Mouse (Mus musculus): ENCODE results near the gene Iqcd. TPM values are rescaled to one million over a fixed set of nuclear protein-coding genes. Genes with fewer than 3 reads are reported as not detected.

Gene Iqcd
- polyA plus RNA-seq, 1 experiment from 2014 or later = 1.7 TPM

DNA sequence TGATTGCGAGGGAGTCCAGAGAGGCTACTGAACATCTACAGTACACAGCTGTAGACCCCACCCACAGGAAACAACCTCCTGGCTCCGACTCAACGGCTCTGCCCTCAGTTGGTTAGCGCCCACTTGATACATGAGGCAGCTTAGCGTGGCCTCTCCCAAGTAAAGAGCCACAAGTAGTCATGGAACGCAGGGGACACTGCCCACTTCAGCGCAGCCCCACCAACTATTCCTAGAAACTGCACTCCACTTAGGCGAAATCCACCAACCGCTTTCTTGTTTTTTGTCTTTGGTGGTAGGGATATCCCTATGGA, 1.2 kb upstream of the Iqcd start:
- DNase-seq (ENCODE audit: low spot score) = no peak
- peaks cover 11% of the 10 kb centered on the region for H3K4me1 ChIP-seq (ENCODE audit: control insufficient read depth, insufficient read depth, low read length)
- ATAC-seq (ENCODE audit: low read depth) = no peak
- peak overlapping the region; percentile 99 for H3K4me2 ChIP-seq (ENCODE audit: low read depth, low read length)
- H3K4me3 ChIP-seq (ENCODE audit: low read depth, low read length) = peak overlapping the region; percentile 89
- H3K27me3 ChIP-seq (replicated peaks; ENCODE audit: control insufficient read depth, insufficient read depth, low read length) = no peaks in the 10 kb centered on the region
- H3K9ac ChIP-seq (ENCODE audit: low read depth, low read length) = peak overlapping the region; percentile 83
- H3K9me3 ChIP-seq (ENCODE audit: control insufficient read depth, low read length) = 0 out of 2 replicates have a peak, but pooled peaks cover 4% of the 10 kb centered on the region
- peak overlapping the region; percentile 36 for H3K27ac ChIP-seq (replicated peaks; ENCODE audit: low read depth, low read length)
- peaks cover 25% of the 10 kb centered on the region for H3K36me3 ChIP-seq (ENCODE audit: control insufficient read depth, insufficient read depth, low read length)
- WGBS = 27% methylated on average over 9 of the region's 9 CpGs

DNA sequence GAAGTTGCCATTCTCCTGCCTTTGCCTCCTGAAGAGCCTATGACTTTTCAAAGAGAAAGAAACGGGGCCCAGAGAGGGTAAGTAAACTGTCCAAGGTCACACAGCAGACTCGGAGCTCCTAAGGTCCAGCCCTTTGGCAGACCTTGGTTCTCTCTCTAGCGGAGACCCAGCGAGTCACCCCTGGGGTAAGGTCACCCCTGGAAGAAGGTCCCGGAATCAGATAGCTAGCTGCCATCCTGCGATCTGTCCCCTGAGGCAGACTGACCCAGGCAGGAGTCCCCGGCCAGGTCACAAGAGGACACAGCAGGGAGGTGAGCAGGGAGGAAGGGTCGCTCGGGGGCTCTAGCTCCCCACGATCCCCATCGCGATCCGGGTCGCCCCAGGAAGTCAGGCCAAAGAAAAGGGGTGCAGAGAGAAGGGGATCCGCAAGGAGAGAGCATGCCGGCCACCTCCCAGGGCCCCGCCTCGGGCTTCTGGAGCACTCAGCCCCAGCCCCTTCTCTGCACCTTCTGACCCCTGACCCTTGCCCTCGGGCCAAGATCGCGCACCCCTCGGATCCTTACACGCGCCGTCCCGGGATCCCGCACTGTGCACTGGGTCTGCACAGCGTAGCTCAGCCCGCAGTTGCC, 762 bp upstream of the Iqcd start:
- 4% methylated on average over 12 of the region's 29 CpGs for WGBS
- peak overlapping the region; percentile 99 for H3K4me2 ChIP-seq (ENCODE audit: low read depth, low read length)
- H3K9ac ChIP-seq (ENCODE audit: low read depth, low read length) = peak overlapping the region; percentile 83
- H3K36me3 ChIP-seq (ENCODE audit: control insufficient read depth, insufficient read depth, low read length) = peaks cover 21% of the 10 kb centered on the region
- peaks cover 11% of the 10 kb centered on the region for H3K4me1 ChIP-seq (ENCODE audit: control insufficient read depth, insufficient read depth, low read length)
- ATAC-seq (ENCODE audit: low read depth) = no peak
- no peaks in the 10 kb centered on the region for H3K27me3 ChIP-seq (replicated peaks; ENCODE audit: control insufficient read depth, insufficient read depth, low read length)
- peak overlapping the region; percentile 89 for H3K4me3 ChIP-seq (ENCODE audit: low read depth, low read length)
- 0 out of 2 replicates have a peak, but pooled peaks cover 4% of the 10 kb centered on the region for H3K9me3 ChIP-seq (ENCODE audit: control insufficient read depth, low read length)
- DNase-seq (ENCODE audit: low spot score) = no peak
- H3K27ac ChIP-seq (replicated peaks; ENCODE audit: low read depth, low read length) = peak overlapping the region; percentile 61

DNA sequence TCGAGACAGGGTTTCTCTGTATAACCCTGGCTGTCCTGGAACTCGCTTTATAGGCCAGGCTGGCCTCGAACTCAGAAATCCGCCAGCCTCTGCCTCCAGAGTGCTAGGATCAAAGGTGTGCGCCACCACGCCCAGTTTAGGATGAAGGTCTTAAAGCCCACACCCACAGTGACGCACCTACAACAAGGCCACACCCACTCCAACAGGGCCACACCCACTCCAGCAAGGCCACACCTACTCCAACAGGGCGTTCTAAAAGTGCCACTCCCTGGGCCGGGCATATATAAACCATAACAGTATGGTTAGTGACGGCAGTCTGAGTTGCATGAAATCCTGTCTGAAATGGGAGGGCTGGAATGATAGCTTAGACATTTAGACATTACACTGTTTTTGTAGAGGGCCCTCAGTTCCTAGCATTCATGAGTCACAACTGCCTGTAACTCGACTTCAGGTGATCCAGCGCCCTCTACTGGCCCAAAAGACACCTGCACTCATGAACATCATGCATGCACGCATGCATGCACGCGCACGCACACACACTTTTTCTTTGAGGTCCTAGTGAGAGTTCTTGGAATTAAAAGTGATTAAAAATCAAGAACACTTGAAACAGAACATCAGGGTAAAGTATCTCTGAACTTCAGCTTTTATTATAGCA, 1.7 kb downstream of the Iqcd start:
- Histone ChIP-seq H3K4me2 (ENCODE audit: low read depth, low read length) (no peak overlapping the region), H3K9ac (ENCODE audit: low read depth, low read length) (no peak overlapping the region), H3K36me3 (ENCODE audit: control insufficient read depth, insufficient read depth, low read length) (no peaks in the 10 kb centered on the region), H3K4me3 (ENCODE audit: low read depth, low read length) (no peak overlapping the region), H3K27me3 (replicated peaks; ENCODE audit: control insufficient read depth, insufficient read depth, low read length) (no peaks in the 10 kb centered on the region), H3K27ac (replicated peaks; ENCODE audit: low read depth, low read length) (no peak overlapping the region), H3K4me1 (ENCODE audit: control insufficient read depth, insufficient read depth, low read length) (peaks cover 11% of the 10 kb centered on the region), H3K9me3 (ENCODE audit: control insufficient read depth, low read length) (0 out of 2 replicates have a peak, but pooled peaks cover 4% of the 10 kb centered on the region)
- ATAC-seq (ENCODE audit: low read depth) (no peak), DNase-seq (ENCODE audit: low spot score) (no peak)
- WGBS = 75% methylated on average over 16 of the region's 16 CpGs

DNA sequence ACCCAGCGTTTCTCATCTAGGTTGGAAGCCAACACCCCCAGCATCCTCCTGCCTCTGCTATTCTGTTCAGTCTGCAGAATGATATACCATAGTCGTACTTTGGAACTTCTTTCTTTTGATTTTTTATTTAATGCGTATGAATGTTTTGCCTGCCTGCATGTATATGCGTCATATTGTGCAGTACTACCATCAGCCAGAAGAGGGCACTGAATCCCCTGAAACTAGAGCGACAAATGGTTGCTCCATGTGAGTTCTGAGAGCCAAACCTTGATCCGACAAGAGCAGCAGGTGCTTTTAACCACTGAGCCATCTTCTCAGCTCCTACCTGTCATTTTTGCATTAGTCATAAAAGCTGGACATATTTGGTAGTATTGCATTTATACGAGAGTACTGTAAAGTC, 3.3 kb downstream of the Iqcd start:
- Histone ChIP-seq H3K4me3 (ENCODE audit: low read depth, low read length) (no peak overlapping the region), H3K9ac (ENCODE audit: low read depth, low read length) (no peak overlapping the region), H3K4me1 (ENCODE audit: control insufficient read depth, insufficient read depth, low read length) (peaks cover 4% of the 10 kb centered on the region), H3K4me2 (ENCODE audit: low read depth, low read length) (no peak overlapping the region), H3K36me3 (ENCODE audit: control insufficient read depth, insufficient read depth, low read length) (no peaks in the 10 kb centered on the region), H3K9me3 (ENCODE audit: control insufficient read depth, low read length) (0 out of 2 replicates have a peak, but pooled peaks cover 4% of the 10 kb centered on the region), H3K27ac (replicated peaks; ENCODE audit: low read depth, low read length) (no peak overlapping the region), H3K27me3 (replicated peaks; ENCODE audit: control insufficient read depth, insufficient read depth, low read length) (no peaks in the 10 kb centered on the region)
- 58% methylated on average over 7 of the region's 7 CpGs for WGBS
- DNase-seq (ENCODE audit: low spot score) (no peak), ATAC-seq (ENCODE audit: low read depth) (no peak)

GRCm38 (mm10) chr5:120594485-120594884, 5.7 kb downstream of the Iqcd start:
- Histone ChIP-seq H3K4me3 (ENCODE audit: low read depth, low read length) (no peak overlapping the region), H3K27ac (replicated peaks; ENCODE audit: low read depth, low read length) (no peak overlapping the region), H3K36me3 (ENCODE audit: control insufficient read depth, insufficient read depth, low read length) (no peaks in the 10 kb centered on the region), H3K9me3 (ENCODE audit: control insufficient read depth, low read length) (0 out of 2 replicates have a peak, but pooled peaks cover 4% of the 10 kb centered on the region), H3K4me1 (ENCODE audit: control insufficient read depth, insufficient read depth, low read length) (no peaks in the 10 kb centered on the region), H3K9ac (ENCODE audit: low read depth, low read length) (no peak overlapping the region), H3K27me3 (replicated peaks; ENCODE audit: control insufficient read depth, insufficient read depth, low read length) (no peaks in the 10 kb centered on the region), H3K4me2 (ENCODE audit: low read depth, low read length) (no peak overlapping the region)
- WGBS = 76% methylated on average over 6 of the region's 6 CpGs
- ATAC-seq (ENCODE audit: low read depth) = no peak
- no peak for DNase-seq (ENCODE audit: low spot score)

- ATAC-seq (ENCODE audit: low read depth) (no peak), DNase-seq (ENCODE audit: low spot score) (no peak)
- no peak overlapping the region for H3K27ac ChIP-seq (replicated peaks; ENCODE audit: low read depth, low read length)
- WGBS = 97% methylated on average over 6 of the region's 6 CpGs
- H3K36me3 ChIP-seq (ENCODE audit: control insufficient read depth, insufficient read depth, low read length) = no peaks in the 10 kb centered on the region
- H3K4me1 ChIP-seq (ENCODE audit: control insufficient read depth, insufficient read depth, low read length) = no peaks in the 10 kb centered on the region
- H3K9ac ChIP-seq (ENCODE audit: low read depth, low read length) = no peak overlapping the region
- H3K9me3 ChIP-seq (ENCODE audit: control insufficient read depth, low read length) = no peaks in the 10 kb centered on the region
- no peak overlapping the region for H3K4me2 ChIP-seq (ENCODE audit: low read depth, low read length)
- H3K4me3 ChIP-seq (ENCODE audit: low read depth, low read length) = no peak overlapping the region
- no peaks in the 10 kb centered on the region for H3K27me3 ChIP-seq (replicated peaks; ENCODE audit: control insufficient read depth, insufficient read depth, low read length)
Measured at GRCm38 (mm10) chr5:120599625-120600024, 10.8 kb downstream of the Iqcd start.

GRCm38 (mm10) chr5:120600946-120601668, 12.3 kb downstream of the Iqcd start:
- Histone ChIP-seq H3K4me3 (ENCODE audit: low read depth, low read length) (no peak overlapping the region), H3K36me3 (ENCODE audit: control insufficient read depth, insufficient read depth, low read length) (no peaks in the 10 kb centered on the region), H3K27me3 (replicated peaks; ENCODE audit: control insufficient read depth, insufficient read depth, low read length) (no peaks in the 10 kb centered on the region), H3K9ac (ENCODE audit: low read depth, low read length) (no peak overlapping the region), H3K4me1 (ENCODE audit: control insufficient read depth, insufficient read depth, low read length) (no peaks in the 10 kb centered on the region; the same call in 1 of the 2 replicates), H3K27ac (replicated peaks; ENCODE audit: low read depth, low read length) (no peak overlapping the region), H3K4me2 (ENCODE audit: low read depth, low read length) (no peak overlapping the region), H3K9me3 (ENCODE audit: control insufficient read depth, low read length) (no peaks in the 10 kb centered on the region)
- DNase-seq (ENCODE audit: low spot score) (no peak), ATAC-seq (ENCODE audit: low read depth) (no peak)
- WGBS = 54% methylated on average over 11 of the region's 11 CpGs

DNA sequence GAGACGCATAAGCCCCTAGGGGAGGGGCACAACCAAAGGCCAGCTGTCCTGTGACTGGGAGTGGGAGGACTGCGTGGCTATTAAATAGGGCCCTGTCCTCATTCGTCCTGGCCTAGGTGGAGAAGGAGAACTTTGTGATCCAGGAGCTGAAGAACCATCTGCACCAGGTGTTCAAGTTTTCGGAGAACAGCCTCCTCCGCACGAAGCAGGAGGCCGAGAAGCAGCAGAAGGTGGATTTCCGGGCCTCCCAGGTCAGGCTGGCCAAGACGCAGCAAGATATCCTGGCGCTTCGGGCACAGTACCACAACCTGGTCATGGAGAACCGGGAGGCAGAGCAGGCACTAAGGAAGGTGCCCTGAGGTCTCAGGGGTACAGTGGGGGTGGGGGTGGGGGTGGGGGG, 13.4 kb downstream of the Iqcd start:
- no peak for ATAC-seq (ENCODE audit: low read depth)
- 91% methylated on average over 12 of the region's 12 CpGs for WGBS

More for the DNA sequence above, 13.4 kb downstream of the Iqcd start:
- Histone ChIP-seq H3K9me3 (ENCODE audit: control insufficient read depth, low read length) (no peaks in the 10 kb centered on the region), H3K36me3 (ENCODE audit: control insufficient read depth, insufficient read depth, low read length) (no peaks in the 10 kb centered on the region), H3K4me1 (ENCODE audit: control insufficient read depth, insufficient read depth, low read length) (no peaks in the 10 kb centered on the region; the same call in 1 of the 2 replicates), H3K27me3 (replicated peaks; ENCODE audit: control insufficient read depth, insufficient read depth, low read length) (no peaks in the 10 kb centered on the region), H3K4me2 (ENCODE audit: low read depth, low read length) (no peak overlapping the region), H3K27ac (replicated peaks; ENCODE audit: low read depth, low read length) (no peak overlapping the region), H3K9ac (ENCODE audit: low read depth, low read length) (no peak overlapping the region), H3K4me3 (ENCODE audit: low read depth, low read length) (no peak overlapping the region)
- DNase-seq (ENCODE audit: low spot score) = no peak

All from embryonic facial prominence, embryonic 14.5 days (tissue).